Mouse (Mus musculus): ENCODE results near the gene Syt1.

Syt1 gene

DNA sequence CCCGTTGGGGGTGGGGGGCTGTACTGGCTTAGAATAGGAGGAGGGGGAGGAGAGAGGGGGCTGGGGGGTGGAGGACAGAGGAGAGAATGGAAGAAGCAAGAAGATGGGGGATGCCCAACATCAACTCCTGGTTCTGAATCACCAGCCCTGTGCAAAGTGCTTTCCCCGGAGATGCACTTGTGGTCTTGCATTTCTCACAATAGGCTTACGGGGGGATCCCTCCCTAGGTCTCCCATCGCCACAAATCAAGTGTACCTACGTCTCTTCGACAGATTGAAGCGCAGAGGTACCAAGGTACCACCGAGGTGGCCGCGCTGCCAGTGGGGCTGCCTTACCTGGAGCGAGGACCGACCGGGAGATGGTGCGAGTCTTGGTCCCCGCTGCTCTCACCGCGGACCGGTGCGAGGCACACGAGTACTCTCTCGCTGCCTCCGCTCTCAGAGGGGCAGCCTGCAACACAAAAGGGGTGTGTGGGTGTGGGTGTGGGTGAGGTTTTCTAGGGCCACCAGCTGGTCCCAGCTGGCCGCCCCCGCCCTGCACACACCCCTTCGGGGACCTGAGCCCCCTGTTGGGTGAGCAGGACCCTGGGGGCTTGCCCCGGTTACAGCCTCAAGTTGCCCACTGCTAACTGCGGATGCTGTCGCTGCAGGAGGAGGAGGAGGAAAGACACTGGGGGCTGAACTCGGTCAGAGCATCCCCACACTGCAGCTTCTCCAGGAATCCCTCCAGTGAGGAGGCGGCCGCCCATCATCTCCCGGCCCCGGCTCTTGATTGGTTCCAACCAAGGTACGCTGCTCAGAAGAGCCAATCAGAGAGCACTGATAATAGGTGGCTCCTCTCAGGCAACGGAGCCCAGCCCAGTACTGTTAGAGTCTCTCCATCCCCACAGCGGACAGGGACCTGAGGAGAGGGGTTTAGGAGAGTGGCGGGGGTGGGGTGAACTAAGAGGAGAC lies at the start of gene Syt1:
Gene Syt1, minus strand, starts transcription at position 742 of the 953 bp plus-strand sequence.
- peak; percentile 94 for DNase-seq

DNA sequence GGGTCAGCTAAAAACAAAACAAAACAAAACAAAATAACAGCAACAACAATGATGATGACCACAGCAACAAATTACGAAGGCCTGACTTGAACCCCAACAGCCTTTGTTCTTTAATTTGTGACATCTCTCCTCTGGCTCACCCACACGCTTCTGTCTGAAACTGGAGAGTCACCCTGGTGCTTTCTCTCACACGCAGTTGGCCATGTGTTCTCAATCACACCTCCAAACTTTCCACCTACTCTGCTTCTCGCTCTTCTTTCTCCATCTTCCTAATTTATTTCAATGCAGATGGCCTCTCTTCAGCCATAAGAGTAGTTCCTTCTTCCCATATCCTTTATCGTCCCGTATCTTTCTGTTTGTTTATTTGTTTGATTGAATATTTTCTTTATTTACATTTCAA lies 45.7 kb upstream of the Syt1 start:
- no peak for DNase-seq

GRCm38 (mm10) chr10:109047537-109047936 lies 36.8 kb upstream of the Syt1 start:
- DNase-seq = no peak

DNA sequence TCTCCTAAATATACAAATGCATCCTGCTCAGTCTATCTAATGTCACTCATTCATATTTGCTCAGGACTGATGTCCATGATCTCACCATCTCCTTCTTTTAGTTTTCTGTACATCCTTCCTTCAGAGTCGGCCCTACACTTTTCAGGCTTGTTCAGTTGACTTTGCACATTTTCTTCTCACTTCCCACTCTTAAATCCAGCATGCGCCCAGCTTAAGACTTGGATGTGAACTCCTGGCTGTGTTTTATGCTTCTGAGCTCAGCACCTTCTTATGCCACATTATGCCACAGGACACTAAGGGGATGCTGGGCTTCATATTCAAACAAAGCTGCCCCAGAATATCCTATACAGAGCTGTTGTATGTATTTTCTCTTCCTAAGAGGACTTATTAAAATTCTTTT lies 36.2 kb upstream of the Syt1 start:
- no peak for DNase-seq

DNA sequence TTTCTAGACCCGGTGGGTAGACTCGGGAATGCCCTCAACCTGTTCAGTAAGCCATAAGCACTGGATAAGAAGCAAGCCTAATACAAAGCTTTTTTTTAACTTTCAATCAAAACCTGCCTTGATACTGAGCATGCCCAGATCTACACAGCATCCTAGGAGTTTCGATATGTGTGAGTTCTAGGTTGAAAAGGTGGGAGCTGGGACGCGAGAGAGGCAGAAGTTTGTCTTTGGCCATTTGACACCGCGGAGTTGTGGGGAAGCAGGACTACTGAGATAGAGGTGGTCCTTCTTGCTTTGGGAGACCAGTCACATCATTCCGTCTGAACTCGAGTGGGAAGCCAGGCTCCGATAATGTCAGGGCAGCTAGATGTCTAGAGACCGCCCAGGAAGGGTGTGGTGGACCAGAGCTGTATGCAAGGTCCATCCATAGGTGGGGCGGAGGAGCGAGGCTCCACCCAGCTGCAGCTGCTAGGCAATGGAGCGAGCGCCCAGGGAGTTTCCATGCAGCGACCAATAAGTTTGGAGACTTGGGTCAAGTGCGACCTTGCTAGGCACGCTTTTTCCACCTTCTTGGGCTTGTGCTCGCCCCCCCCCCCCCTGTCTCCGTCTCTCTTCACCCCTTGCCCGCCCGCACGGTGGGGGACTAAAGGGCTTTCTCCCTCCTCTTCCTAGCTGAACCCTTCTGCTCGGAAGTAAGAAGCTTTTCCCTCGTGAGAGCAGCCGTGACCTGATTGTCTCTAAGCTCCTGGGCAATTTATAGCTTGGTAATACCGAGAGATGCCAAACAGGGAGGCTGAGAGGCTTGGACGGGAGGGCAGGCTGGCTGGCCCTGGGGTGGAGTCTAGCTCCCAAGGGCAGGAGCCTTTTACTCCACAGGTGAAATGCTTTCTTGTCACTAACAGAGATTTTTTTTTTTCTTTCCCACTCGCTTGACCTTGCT lies 714 bp upstream of the Syt1 start:
- DNase-seq = peak; percentile 81

- DNase-seq = peak; percentile 25 to 33
Observed at GRCm38 (mm10) chr10:109009831-109010230, 951 bp downstream of the Syt1 start.

DNA sequence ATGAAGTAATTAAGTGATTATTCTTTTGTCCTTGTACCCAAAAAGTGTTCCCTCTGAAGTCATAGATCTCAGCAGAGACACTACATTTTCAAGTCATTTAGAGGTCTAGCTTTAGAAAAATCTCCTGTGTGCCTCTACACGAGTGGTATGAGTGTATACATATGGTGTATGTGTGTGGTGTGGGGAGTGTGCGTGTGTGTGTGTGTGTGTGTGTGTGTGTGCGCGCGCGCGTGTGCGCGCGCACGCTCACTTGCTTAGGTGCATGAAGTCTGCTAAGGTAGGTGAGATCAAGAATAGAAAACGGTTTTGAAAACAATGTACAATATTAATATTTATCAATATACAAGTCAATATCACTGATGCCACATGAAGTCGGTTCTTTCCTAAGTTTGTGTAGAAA lies 2.3 kb downstream of the Syt1 start:
- peak; percentile 28 to 60 for DNase-seq

DNA sequence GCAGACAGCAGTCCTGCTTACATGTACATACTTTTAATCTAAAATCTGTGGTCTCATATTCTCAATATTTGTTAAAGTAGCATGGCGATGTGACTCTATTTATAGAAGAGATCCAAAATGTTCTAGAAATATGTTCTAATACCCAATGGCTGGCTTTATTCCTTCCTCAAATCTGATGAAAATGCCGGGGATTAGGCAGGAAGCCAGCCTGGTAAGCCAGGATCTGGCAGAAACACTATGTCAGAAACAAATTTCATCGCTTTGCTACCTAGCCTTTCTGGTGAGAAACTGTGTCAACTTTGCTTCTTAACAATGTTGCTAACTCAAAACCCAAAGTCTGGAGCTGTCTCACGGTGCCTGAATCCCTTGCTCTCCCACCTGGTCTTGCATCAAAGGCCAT lies 7.3 kb downstream of the Syt1 start:
- peak; percentile 68 to 84 for DNase-seq

DNA sequence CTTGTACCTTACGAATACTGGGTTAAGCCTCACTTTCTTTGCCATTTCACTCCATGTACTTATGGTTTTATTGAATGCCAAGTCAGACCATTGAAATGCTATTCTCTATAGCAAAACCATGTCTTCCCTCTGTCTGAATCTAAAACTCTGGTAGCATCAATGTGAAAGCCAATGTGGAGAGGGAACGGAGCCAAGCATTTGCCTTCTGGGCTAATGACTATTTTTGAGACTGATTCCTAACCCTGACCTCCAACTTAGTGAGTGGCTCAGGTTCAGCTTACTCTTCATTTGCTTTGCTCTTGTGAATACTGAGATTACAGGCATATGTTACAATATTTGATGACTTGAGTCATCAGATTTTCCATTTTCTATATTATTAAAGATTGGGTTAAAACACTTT lies 23.5 kb downstream of the Syt1 start:
- DNase-seq = peak in 1 of 2 experiments; percentile 33

GRCm38 (mm10) chr10:108979660-108980059 lies 31.1 kb downstream of the Syt1 start:
- DNase-seq = peak; percentile 93 to 95

DNA sequence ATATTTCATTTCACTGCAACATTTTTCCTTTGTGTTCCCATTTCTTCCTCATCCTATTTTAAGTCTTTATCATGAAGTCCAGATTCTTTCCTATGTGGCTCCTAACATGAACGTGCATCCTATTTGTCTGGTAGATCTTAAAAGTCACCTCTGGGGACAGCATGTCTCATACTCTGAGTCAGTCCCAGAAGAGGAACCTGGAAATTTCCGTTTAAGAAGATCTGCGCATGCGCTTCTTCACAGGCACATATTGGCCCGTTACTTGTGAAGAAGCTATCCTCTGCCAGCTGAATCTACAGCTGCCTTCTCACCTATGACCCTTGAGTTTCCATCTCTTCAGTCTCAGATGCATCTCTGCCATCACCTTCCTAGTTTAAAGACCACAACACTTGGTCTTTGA lies 55.8 kb downstream of the Syt1 start:
- no peak for DNase-seq

DNA sequence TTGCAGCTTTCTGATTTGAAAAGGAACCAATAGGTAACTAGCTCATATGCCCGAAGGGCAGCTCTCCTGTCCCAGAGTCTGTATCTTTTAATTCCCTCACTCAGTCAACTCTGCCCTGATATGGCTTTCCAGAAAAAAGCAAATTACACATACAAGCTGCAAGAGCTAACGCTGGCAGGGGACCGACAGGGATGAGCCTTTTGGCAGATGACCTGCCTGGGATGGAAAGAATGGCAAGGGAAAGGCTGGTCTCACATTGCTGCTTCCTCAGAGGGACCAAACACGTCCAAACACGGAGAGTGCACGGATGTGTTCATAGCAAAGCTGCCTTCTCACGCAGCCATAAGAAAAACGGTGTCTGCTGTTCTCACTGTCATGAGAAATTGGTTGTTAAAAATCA lies 58.6 kb downstream of the Syt1 start:
- DNase-seq = peak; percentile 66 to 76

- DNase-seq = no peak
Observed at GRCm38 (mm10) chr10:108936838-108937430, 73.8 kb downstream of the Syt1 start.

- peak; percentile 32 to 50 for DNase-seq
Observed at GRCm38 (mm10) chr10:108930299-108930698, 80.5 kb downstream of the Syt1 start.

DNA sequence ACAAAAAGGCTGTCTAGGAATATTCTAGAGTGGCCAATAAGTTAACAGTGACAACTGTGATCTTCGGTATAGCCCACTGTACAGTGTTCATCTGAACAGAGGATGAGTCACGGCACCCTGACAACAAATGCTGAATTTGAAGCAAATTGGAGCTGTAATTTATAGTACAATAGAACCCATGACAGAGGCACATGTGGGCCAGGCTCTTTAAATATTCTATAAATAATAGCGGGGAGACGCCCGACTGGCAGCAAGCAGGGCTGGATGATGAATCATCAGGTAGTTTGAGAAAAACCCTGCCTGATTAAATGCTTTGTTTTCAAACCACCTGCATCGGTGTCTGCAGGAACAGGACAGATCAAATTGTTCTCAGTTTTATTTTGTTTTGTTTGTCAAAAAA lies 81.1 kb downstream of the Syt1 start:
- no peak for DNase-seq

- no peak for DNase-seq
Observed at GRCm38 (mm10) chr10:108905264-108905663, 105.5 kb downstream of the Syt1 start.

DNA sequence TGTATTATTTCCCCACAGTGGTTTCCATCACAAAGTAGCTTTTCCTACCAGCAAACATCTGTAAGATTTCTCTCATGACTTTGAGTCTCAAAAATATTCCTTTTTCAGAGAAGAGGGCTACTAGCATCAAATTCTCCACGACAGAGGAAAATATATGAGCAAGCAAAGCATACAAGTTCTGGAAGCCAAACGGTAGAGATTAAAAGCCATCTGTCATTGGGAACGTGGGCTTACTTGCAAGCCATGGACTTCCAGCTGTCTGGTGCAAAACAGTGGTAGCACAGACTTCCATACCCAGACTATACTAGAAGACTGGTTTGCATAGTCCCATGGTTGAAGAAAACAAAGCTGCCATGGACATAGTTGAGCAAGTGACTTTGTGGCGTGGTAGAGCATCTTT lies 106.4 kb downstream of the Syt1 start:
- DNase-seq = peak; percentile 19 to 35

DNA sequence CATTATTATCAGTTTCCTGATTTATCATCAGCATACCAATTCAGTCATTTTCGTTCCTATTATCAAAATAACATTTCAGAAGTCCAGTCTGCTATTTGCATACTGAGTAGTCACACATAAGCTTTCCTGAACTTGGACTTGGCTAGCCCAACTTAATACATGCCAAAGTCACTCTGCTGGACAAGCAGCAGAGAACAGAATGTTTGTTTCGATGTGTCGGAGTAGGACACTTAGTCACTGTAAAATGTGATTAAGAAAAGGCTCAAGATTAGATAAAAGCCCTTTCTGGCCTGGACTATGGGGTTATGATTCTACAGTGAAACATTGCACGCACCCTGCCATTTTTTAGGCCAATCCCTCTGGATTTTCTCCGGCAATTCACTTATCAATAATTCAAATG lies 114.3 kb downstream of the Syt1 start:
- DNase-seq = no peak

- DNase-seq = no peak
Observed at GRCm38 (mm10) chr10:108893288-108893687, 117.5 kb downstream of the Syt1 start.

DNA sequence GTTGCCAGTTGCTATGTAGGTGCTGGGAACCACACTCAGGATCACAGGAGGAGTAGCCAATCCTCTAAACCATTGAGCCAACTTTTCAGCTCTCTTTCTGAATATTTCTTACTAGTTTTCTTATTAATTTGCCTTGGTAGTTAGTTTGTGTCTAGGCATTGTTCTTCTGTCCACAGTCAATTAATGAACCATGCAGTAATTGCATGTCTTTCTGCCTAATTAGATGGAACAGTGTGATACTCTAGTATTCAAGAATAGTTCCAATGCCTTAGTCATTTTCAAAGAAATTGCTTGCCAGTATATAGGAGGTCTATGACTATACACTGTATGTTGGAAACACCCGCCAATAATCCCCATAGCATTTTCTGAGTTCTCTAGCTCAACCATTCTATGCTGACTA lies 118.3 kb downstream of the Syt1 start:
- DNase-seq = no peak

DNA sequence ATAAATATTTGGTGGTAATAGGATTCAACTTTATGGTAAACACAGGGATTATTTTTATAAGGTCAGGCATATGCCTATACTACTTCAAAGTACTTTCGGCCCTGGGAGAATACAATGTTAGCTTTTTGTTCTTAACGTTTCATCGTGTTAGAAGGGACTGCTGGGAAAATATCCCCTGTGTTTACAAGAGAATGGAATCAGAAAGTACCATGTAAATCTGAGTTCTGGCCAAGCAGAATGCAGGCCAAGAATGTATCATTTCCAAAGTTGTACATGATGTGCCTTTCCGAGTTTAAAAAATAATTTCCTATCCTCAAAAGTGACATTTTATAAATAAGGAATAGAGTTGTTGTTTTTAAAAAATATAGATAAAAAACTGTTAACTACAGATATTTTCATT lies 121.7 kb downstream of the Syt1 start:
- no peak for DNase-seq

DNA sequence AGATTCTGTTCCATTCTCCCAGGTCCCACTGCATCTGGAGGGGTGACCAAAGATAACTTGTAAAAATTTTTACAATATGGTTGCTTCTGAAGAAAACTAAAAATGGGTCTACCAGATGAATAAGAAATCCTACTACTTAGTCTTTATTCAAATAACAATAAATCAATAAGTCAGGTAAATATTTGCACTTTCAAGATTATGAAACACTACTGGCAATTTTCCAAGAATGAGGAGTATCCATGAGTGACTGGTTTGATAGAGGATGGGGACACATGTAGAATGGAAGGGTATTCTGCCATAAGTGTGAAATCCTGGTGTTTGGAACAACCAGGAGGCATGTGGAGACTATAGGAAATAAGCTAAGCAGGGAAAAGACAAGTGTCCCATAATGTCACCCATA lies 124.0 kb downstream of the Syt1 start:
- no peak for DNase-seq

- no peak for DNase-seq
Observed at GRCm38 (mm10) chr10:108885769-108886168, 125.0 kb downstream of the Syt1 start.
